Mouse (Mus musculus) hindbrain, embryonic 11.5 days (tissue): ENCODE data around the gene Serping1. TPM values are rescaled to one million over a fixed set of nuclear protein-coding genes. Genes with fewer than 3 reads are reported as not detected.

Experiments used
- ATAC-seq: fragments of 200-750 bp; cut with Nextera tagmentation; 2 replicates; pipeline ENCODE4 v1.8.0; 2017; ENCODE audit warnings: mild to moderate bottlenecking, moderate TSS enrichment, moderate library complexity; ENCODE audit not compliant: low FRiP score
- DNase-seq: peaks from one replicate; pipeline ENCODE4 v3.0.0-alpha.2; 2015; ENCODE audit warnings: low spot score
- H3K27ac ChIP-seq: fragments of 300-500 bp; sonication (generic); 2 replicates; pipeline ENCODE4 v1.5.1; 2014; ENCODE audit warnings: mild to moderate bottlenecking, low read depth, low read length
- H3K27me3 ChIP-seq: fragments of 300-500 bp; sonication (generic); 2 replicates; pipeline ENCODE4 v1.6.1; 2014; ENCODE audit warnings: mild to moderate bottlenecking, low read length, moderate library complexity, mixed read lengths; ENCODE audit not compliant: control insufficient read depth, insufficient read depth
- H3K36me3 ChIP-seq: fragments of 300-500 bp; sonication (generic); 2 replicates; pipeline ENCODE4 v1.6.1; 2014; ENCODE audit warnings: mild to moderate bottlenecking, low read length, moderate library complexity, mixed read lengths; ENCODE audit not compliant: control insufficient read depth, insufficient read depth
- H3K4me1 ChIP-seq: fragments of 300-500 bp; sonication (generic); replicated peaks from 2 replicates; pipeline ENCODE4 v1.6.1; 2014; ENCODE audit warnings: low read length, mixed read lengths; ENCODE audit not compliant: control insufficient read depth, insufficient read depth
- H3K4me2 ChIP-seq: fragments of 300-500 bp; sonication (generic); replicated peaks from 2 replicates; pipeline ENCODE4 v1.6.1; 2014; ENCODE audit warnings: mild to moderate bottlenecking, low read depth, low read length
- H3K4me3 ChIP-seq: fragments of 300-500 bp; sonication (generic); 2 replicates; pipeline ENCODE4 v1.5.1; 2014; ENCODE audit warnings: low read depth, low read length
- H3K9ac ChIP-seq: fragments of 300-500 bp; sonication (generic); 2 replicates; pipeline ENCODE4 v1.6.1; 2014; ENCODE audit warnings: low read depth, low read length
- H3K9me3 ChIP-seq: fragments of 300-500 bp; sonication (generic); 2 replicates; pipeline ENCODE4 v1.6.1; 2016; ENCODE audit warnings: low read length; ENCODE audit not compliant: control insufficient read depth
- WGBS: fragments of 180-500 bp; shearing (Covaris S2); extraction: QIAGEN DNeasy Blood & Tissue Kit; methylation state at CpG from one replicate; pipeline ENCODE4 v1.1.7; 2014; 5-methylcytosine and 5-hydroxymethylcytosine counted together
- microRNA counts: library from miRNA; unstranded; fragments of <30 nt; microRNA quantifications from one replicate; lab custom pipeline; 2015
- polyA plus RNA-seq: library from polyadenylated mRNA; unstranded; fragments of >200 nt; fragmentation: Nextera tagmentation; extraction: Ambion mirVana; gene quantifications from 2 replicates; pipeline ENCODE4 v1.2.1, GENCODE M21; 2014

The Serping1 gene
- polyA plus RNA-seq, 1 experiment from 2014 or later, result 46.1 TPM

- H3K4me1 ChIP-seq, result no peaks in the 10 kb centered on the region
- ATAC-seq, result no peak
- peak overlapping the region; percentile 76 for H3K4me2 ChIP-seq
- peak; percentile 8 for DNase-seq
- H3K36me3 ChIP-seq, result no peaks in the 10 kb centered on the region
- H3K27ac ChIP-seq, result peak overlapping the region; percentile 97; the same call in 1 of the 2 replicates
- peak overlapping the region; percentile 86 for H3K4me3 ChIP-seq
- 39% methylated on average over 9 of the region's 9 CpGs for WGBS
- H3K27me3 ChIP-seq, result no peaks in the 10 kb centered on the region
- no peaks in the 10 kb centered on the region for H3K9me3 ChIP-seq
- H3K9ac ChIP-seq, result peak overlapping the region; percentile 71
Observed at GRCm38 (mm10) chr2:84716423-84717355, 58.6 kb downstream of the Serping1 start.

- peak overlapping the region; percentile 83 for H3K9ac ChIP-seq
- peak overlapping the region; percentile 97 for H3K27ac ChIP-seq
- H3K27me3 ChIP-seq, result no peaks in the 10 kb centered on the region
- ATAC-seq (peak; percentile 95), DNase-seq (no peak)
- H3K4me1 ChIP-seq, result no peaks in the 10 kb centered on the region
- under 1% methylated on average over 33 of the region's 33 CpGs for WGBS
- H3K4me3 ChIP-seq, result peak overlapping the region; percentile 86
- H3K4me2 ChIP-seq, result peak overlapping the region; percentile 76
- no peaks in the 10 kb centered on the region for H3K9me3 ChIP-seq
- 0 out of 2 replicates have a peak, but pooled peaks cover under 1% of the 10 kb centered on the region for H3K36me3 ChIP-seq
Observed at GRCm38 (mm10) chr2:84715562-84716361, 59.5 kb downstream of the Serping1 start.

MicroRNAs encoded within 50 kb of the gene (microRNA counts, 519-probe panel; counts per million panel counts)
- 7,331 counts per million, percentile 97 among the panel's probes with 10 or more counts for microRNA mmu-miR-130a (lab: Ali Mortazavi, UCI)

Other genes starting within 250 kb of the Serping1 start
- 37.3 and 44.7 TPM in 2 replicates for gene Ctnnd1, start 124.7 kb downstream of the Serping1 start, polyA plus RNA-seq
- 0.20 and 0.27 TPM in 2 replicates for gene Btbd18, start 116.4 kb downstream of the Serping1 start, polyA plus RNA-seq
- 396 and 408 TPM in 2 replicates for gene Selenoh, start 104.7 kb downstream of the Serping1 start, polyA plus RNA-seq
- gene Gm28635, start 97.4 kb downstream of the Serping1 start, polyA plus RNA-seq, result not detected in 2 replicates
- gene Med19, start 97.0 kb downstream of the Serping1 start, polyA plus RNA-seq, result 65.2 and 66.3 TPM in 2 replicates
- 185 and 190 TPM in 2 replicates for gene Tmx2, start 96.3 kb downstream of the Serping1 start, polyA plus RNA-seq
- 22.5 and 30.1 TPM in 2 replicates for gene Zdhhc5, start 60.3 kb downstream of the Serping1 start, polyA plus RNA-seq
- 44.3 and 53.9 TPM in 2 replicates for gene Clp1, start 48.1 kb downstream of the Serping1 start, polyA plus RNA-seq
- gene Ypel4, start 41.4 kb downstream of the Serping1 start, polyA plus RNA-seq, result 13.7 and 16.4 TPM in 2 replicates
- gene Gm19426, start 31.8 kb downstream of the Serping1 start, polyA plus RNA-seq, result 7.1 TPM in 2 replicates
- 39.7 and 42.1 TPM in 2 replicates for gene Ube2l6, start 23.4 kb upstream of the Serping1 start, polyA plus RNA-seq
- gene Smtnl1, start 47.2 kb upstream of the Serping1 start, polyA plus RNA-seq, result not detected in 2 replicates
- 43.1 and 44.2 TPM in 2 replicates for gene Timm10, start 51.6 kb upstream of the Serping1 start, polyA plus RNA-seq
- gene Slc43a1, start 63.4 kb upstream of the Serping1 start, polyA plus RNA-seq, result 14.5 and 19.6 TPM in 2 replicates
- gene Rtn4rl2, start 111.3 kb upstream of the Serping1 start, polyA plus RNA-seq, result 1.9 and 2.8 TPM in 2 replicates
- 25.5 and 27.0 TPM in 2 replicates for gene Slc43a3, start 161.1 kb upstream of the Serping1 start, polyA plus RNA-seq
- 1.3 TPM in 1 of 2 replicates, not detected in the other for gene Prg2, start 205.0 kb upstream of the Serping1 start, polyA plus RNA-seq
- gene Prg3, start 212.8 kb upstream of the Serping1 start, polyA plus RNA-seq, result not detected in 2 replicates